Mouse (Mus musculus): Measurements from ENCODE around the gene Tbce. TPM values are rescaled to one million over a fixed set of nuclear protein-coding genes. Genes with fewer than 3 reads are reported as not detected.
A peak's percentile ranks its signal among the peaks of the same experiment; 100 is the strongest.

Gene Tbce
- polyA plus RNA-seq, 1 experiment from 2014 or later = 111 TPM

DNA sequence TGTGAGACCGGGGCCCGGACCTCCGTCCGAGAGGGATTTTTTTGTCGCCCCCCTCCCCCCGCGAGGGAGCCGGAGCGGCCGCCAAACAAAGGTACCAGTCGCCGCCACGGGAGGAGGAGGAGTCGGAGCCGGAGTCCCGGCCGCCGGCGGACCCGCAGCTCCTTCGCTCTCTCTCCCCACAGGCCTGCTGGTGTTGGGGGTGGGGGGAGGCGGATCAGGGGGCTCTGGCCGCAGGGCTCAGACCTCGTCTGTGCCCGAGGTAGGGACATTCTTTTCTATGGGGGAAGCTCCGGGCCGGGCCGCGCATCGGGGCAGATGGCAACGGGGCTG lies 24.5 kb upstream of the Tbce start:
- Histone ChIP-seq H3K4me2 (replicated peaks) (peak overlapping the region; percentile 83), H3K27ac (peak overlapping the region; percentile 94), H3K9me3 (ENCODE audit: control insufficient read depth, low read length) (no peaks in the 10 kb centered on the region), H3K4me1 (replicated peaks; ENCODE audit: control insufficient read depth, insufficient read depth, low read length) (peaks cover 26% of the 10 kb centered on the region), H3K4me3 (replicated peaks; ENCODE audit: low read length) (peak overlapping the region; percentile 86), H3K27me3 (ENCODE audit: control insufficient read depth, insufficient read depth, low read length) (no peaks in the 10 kb centered on the region), H3K36me3 (replicated peaks; ENCODE audit: control insufficient read depth, insufficient read depth) (peaks cover 18% of the 10 kb centered on the region), H3K9ac (peak overlapping the region; percentile 93)
- WGBS = 1% methylated on average over 28 of the region's 31 CpGs
- ATAC-seq (ENCODE audit: low FRiP score) = peak; percentile 45; the same call in 1 of the 2 replicates
- DNase-seq (ENCODE audit: low spot score) = no peak

GRCm38 (mm10) chr13:14063013-14063941 lies 23.8 kb upstream of the Tbce start, which contains the start of the genes Arid4b and Ggps1:
Gene Arid4b, plus strand, starts transcription at chr13:14063232.
Gene Ggps1, minus strand, starts transcription at chr13:14063488.
- H3K4me1 ChIP-seq (replicated peaks; ENCODE audit: control insufficient read depth, insufficient read depth, low read length) = peaks cover 26% of the 10 kb centered on the region
- under 1% methylated on average over 64 of the region's 64 CpGs for WGBS
- H3K27me3 ChIP-seq (ENCODE audit: control insufficient read depth, insufficient read depth, low read length) = no peaks in the 10 kb centered on the region
- peaks cover 22% of the 10 kb centered on the region for H3K36me3 ChIP-seq (replicated peaks; ENCODE audit: control insufficient read depth, insufficient read depth)
- peak within 1 kb of the TSS; percentile 94 for H3K27ac ChIP-seq
- H3K4me3 ChIP-seq (replicated peaks; ENCODE audit: low read length) = peak within 1 kb of the TSS; percentile 86
- peak within 1 kb of the TSS; percentile 83 for H3K4me2 ChIP-seq (replicated peaks)
- H3K9me3 ChIP-seq (ENCODE audit: control insufficient read depth, low read length) = no peaks in the 10 kb centered on the region
- peak within 1 kb of the TSS; percentile 93 for H3K9ac ChIP-seq
- peak; percentile 97 for ATAC-seq (ENCODE audit: low FRiP score)
- DNase-seq (ENCODE audit: low spot score) = peak; percentile 93

DNA sequence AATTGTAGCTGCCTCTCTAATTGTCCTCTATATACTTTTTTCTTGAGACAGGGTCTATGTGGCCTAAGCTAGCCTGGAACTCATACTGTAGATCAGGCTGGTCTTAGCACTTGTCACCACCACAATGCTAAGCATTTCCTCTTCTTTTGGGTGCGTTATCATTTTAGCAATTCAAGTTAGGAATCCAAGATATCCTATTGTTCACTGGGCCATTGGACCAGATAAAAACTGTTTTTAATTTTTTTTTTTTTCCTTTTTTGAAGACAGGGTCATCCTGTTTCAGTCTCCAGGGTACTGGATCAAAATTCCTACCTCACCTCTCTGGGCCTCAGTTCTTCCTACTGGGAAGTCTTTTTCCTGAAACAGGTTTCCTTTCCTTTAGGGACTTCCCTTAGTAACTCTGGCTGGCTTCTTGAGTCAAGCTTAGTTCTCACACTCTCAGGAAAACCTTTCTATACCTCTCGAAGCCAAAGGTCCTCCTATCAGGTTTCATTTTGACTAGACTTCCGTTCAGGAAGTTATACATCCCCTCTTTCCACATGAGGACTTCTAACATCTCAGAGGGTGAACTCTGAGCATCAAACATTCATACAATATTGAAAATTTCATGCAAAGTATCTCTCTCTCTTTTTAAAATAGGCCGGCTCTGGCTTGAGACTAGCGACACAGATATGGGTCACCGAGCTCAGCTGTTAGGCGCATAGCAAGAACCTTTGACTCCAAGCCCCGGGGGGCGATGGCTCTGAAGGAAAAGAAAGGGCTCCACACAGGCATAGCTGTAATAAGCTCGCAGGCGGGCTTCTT lies 23.0 kb upstream of the Tbce start:
- Histone ChIP-seq H3K27ac (peak overlapping the region; percentile 90), H3K27me3 (ENCODE audit: control insufficient read depth, insufficient read depth, low read length) (no peaks in the 10 kb centered on the region), H3K4me2 (replicated peaks) (peak overlapping the region; percentile 74), H3K9me3 (ENCODE audit: control insufficient read depth, low read length) (no peaks in the 10 kb centered on the region), H3K4me1 (replicated peaks; ENCODE audit: control insufficient read depth, insufficient read depth, low read length) (peaks cover 26% of the 10 kb centered on the region), H3K4me3 (replicated peaks; ENCODE audit: low read length) (peak overlapping the region; percentile 86), H3K36me3 (replicated peaks; ENCODE audit: control insufficient read depth, insufficient read depth) (peaks cover 20% of the 10 kb centered on the region), H3K9ac (peak overlapping the region; percentile 93)
- ATAC-seq (ENCODE audit: low FRiP score) (no peak), DNase-seq (ENCODE audit: low spot score) (no peak)
- 4% methylated on average over 11 of the region's 11 CpGs for WGBS

- Histone ChIP-seq H3K27ac (no peak overlapping the region), H3K36me3 (replicated peaks; ENCODE audit: control insufficient read depth, insufficient read depth) (peaks cover 39% of the 10 kb centered on the region), H3K4me1 (replicated peaks; ENCODE audit: control insufficient read depth, insufficient read depth, low read length) (peaks cover 14% of the 10 kb centered on the region), H3K4me2 (replicated peaks) (no peak overlapping the region), H3K4me3 (replicated peaks; ENCODE audit: low read length) (no peak overlapping the region), H3K27me3 (ENCODE audit: control insufficient read depth, insufficient read depth, low read length) (no peaks in the 10 kb centered on the region), H3K9ac (no peak overlapping the region), H3K9me3 (ENCODE audit: control insufficient read depth, low read length) (no peaks in the 10 kb centered on the region)
- no peak for ATAC-seq (ENCODE audit: low FRiP score)
- DNase-seq (ENCODE audit: low spot score) = no peak
Measured at GRCm38 (mm10) chr13:14059582-14059981, 20.1 kb upstream of the Tbce start.

DNA sequence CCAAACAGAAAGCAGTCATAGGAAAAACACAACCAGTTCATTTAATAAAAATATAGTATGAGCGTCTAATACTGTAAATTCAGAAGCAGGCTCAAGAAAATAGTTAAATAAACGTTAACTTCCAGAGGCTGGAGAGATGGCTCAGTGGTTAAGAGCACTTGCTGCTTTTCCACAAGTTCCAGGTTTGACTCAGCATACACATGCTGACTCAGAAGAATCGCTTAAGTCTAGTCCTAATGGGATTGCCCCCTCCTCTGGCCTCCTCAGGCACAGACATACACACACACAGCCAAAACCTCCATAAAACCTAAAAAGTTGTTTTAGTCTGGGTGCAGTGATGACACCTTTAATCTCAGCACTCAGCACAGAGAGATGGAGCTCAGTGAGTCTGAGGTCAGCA lies 17.4 kb upstream of the Tbce start:
- Histone ChIP-seq H3K4me3 (replicated peaks; ENCODE audit: low read length) (no peak overlapping the region), H3K9me3 (ENCODE audit: control insufficient read depth, low read length) (no peaks in the 10 kb centered on the region), H3K4me2 (replicated peaks) (no peak overlapping the region), H3K27me3 (ENCODE audit: control insufficient read depth, insufficient read depth, low read length) (no peaks in the 10 kb centered on the region), H3K27ac (no peak overlapping the region), H3K9ac (no peak overlapping the region), H3K4me1 (replicated peaks; ENCODE audit: control insufficient read depth, insufficient read depth, low read length) (peaks cover 8% of the 10 kb centered on the region; the same call in 1 of the 2 replicates), H3K36me3 (replicated peaks; ENCODE audit: control insufficient read depth, insufficient read depth) (peaks cover 67% of the 10 kb centered on the region)
- DNase-seq (ENCODE audit: low spot score) (no peak), ATAC-seq (ENCODE audit: low FRiP score) (no peak)
- 95% methylated on average over 3 of the region's 3 CpGs for WGBS

DNA sequence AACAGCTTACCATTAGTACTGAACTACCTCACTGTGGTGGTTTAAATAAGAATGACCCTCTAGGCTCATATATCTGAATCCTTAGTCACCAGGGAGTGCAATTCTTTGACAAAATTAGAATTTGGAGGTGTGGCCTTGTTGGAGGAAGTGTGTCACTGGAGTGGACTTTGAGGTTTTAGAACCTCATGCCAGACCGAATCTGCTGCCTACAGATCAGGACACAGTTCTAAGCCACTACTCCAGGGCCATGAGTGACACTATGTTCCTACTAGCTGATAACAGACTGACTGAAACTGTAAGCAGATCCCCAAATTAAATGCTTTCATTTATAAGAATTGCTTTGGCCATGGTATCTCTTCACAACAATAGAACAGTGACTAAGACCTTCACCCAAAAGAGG lies 10.4 kb upstream of the Tbce start:
- Histone ChIP-seq H3K9ac (no peak overlapping the region), H3K4me3 (replicated peaks; ENCODE audit: low read length) (no peak overlapping the region), H3K36me3 (replicated peaks; ENCODE audit: control insufficient read depth, insufficient read depth) (peaks cover 79% of the 10 kb centered on the region), H3K27ac (no peak overlapping the region), H3K4me2 (replicated peaks) (no peak overlapping the region), H3K9me3 (ENCODE audit: control insufficient read depth, low read length) (no peaks in the 10 kb centered on the region), H3K4me1 (replicated peaks; ENCODE audit: control insufficient read depth, insufficient read depth, low read length) (no peaks in the 10 kb centered on the region), H3K27me3 (ENCODE audit: control insufficient read depth, insufficient read depth, low read length) (no peaks in the 10 kb centered on the region)
- no peak for ATAC-seq (ENCODE audit: low FRiP score)
- no peak for DNase-seq (ENCODE audit: low spot score)
- 86% methylated on average over 1 of the region's 1 CpGs for WGBS

DNA sequence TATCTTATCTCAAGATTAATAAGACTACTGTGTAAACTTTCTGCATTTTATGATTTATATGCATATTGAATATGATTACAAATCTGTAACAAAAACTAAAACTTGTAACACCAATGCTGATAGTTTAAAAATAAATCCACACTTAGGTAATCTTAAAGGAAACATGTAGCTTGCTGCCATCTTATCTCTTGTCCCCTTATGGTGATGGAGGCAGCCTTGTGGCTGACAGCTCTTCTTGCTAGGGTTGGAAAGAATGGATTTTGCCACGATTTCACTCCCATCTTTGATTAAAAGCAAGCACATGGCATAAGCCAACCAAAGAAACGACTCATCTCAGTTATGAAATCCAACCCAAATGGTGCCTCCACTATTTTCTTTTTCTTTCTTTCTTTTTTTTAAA lies 5.1 kb upstream of the Tbce start:
- no peaks in the 10 kb centered on the region for H3K9me3 ChIP-seq (ENCODE audit: control insufficient read depth, low read length)
- no peak overlapping the region for H3K9ac ChIP-seq
- DNase-seq (ENCODE audit: low spot score) = no peak
- no peak overlapping the region for H3K27ac ChIP-seq
- no peaks in the 10 kb centered on the region for H3K27me3 ChIP-seq (ENCODE audit: control insufficient read depth, insufficient read depth, low read length)
- ATAC-seq (ENCODE audit: low FRiP score) = no peak
- H3K4me3 ChIP-seq (replicated peaks; ENCODE audit: low read length) = no peak overlapping the region
- no peak overlapping the region for H3K4me2 ChIP-seq (replicated peaks)
- 81% methylated on average over 2 of the region's 2 CpGs for WGBS
- H3K36me3 ChIP-seq (replicated peaks; ENCODE audit: control insufficient read depth, insufficient read depth) = peaks cover 26% of the 10 kb centered on the region
- H3K4me1 ChIP-seq (replicated peaks; ENCODE audit: control insufficient read depth, insufficient read depth, low read length) = peaks cover 10% of the 10 kb centered on the region

GRCm38 (mm10) chr13:14043851-14044250 lies 4.4 kb upstream of the Tbce start:
- Histone ChIP-seq H3K4me3 (replicated peaks; ENCODE audit: low read length) (no peak overlapping the region), H3K27ac (no peak overlapping the region), H3K9me3 (ENCODE audit: control insufficient read depth, low read length) (no peaks in the 10 kb centered on the region), H3K36me3 (replicated peaks; ENCODE audit: control insufficient read depth, insufficient read depth) (peaks cover 19% of the 10 kb centered on the region), H3K4me2 (replicated peaks) (no peak overlapping the region), H3K27me3 (ENCODE audit: control insufficient read depth, insufficient read depth, low read length) (no peaks in the 10 kb centered on the region), H3K9ac (no peak overlapping the region), H3K4me1 (replicated peaks; ENCODE audit: control insufficient read depth, insufficient read depth, low read length) (peaks cover 10% of the 10 kb centered on the region)
- ATAC-seq (ENCODE audit: low FRiP score) (no peak), DNase-seq (ENCODE audit: low spot score) (no peak)

DNA sequence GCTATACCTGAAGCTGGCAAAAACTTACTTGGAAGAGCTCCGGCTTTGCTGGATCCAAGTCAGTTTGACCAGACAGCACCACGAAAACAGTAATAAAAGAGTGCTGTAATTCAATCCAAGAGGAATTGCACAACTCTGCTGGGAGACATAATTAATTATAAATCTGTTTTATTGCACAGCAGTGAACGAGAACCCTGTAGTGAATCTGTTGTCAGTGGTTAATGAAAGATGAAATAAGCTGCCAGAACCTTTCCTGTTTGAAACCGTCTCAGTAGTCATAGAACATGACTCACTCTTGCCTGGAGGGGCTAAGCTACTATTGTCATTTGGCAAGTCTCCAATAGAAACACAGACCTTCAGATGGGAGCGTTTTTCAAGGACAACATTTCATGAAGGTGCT lies 748 bp upstream of the Tbce start:
- H3K4me2 ChIP-seq (replicated peaks) = peak overlapping the region; percentile 83
- no peaks in the 10 kb centered on the region for H3K9me3 ChIP-seq (ENCODE audit: control insufficient read depth, low read length)
- H3K27ac ChIP-seq = peak overlapping the region; percentile 99; the same call in 1 of the 2 replicates
- peak overlapping the region; percentile 92 for H3K9ac ChIP-seq
- WGBS = 41% methylated on average over 5 of the region's 5 CpGs
- H3K4me3 ChIP-seq (replicated peaks; ENCODE audit: low read length) = peak overlapping the region; percentile 64
- ATAC-seq (ENCODE audit: low FRiP score) (no peak), DNase-seq (ENCODE audit: low spot score) (no peak)
- no peaks in the 10 kb centered on the region for H3K27me3 ChIP-seq (ENCODE audit: control insufficient read depth, insufficient read depth, low read length)
- no peaks in the 10 kb centered on the region for H3K36me3 ChIP-seq (replicated peaks; ENCODE audit: control insufficient read depth, insufficient read depth)
- peaks cover 17% of the 10 kb centered on the region for H3K4me1 ChIP-seq (replicated peaks; ENCODE audit: control insufficient read depth, insufficient read depth, low read length)
